Mouse (Mus musculus): Measurements from ENCODE around the gene Creb5.

Gene Creb5

DNA sequence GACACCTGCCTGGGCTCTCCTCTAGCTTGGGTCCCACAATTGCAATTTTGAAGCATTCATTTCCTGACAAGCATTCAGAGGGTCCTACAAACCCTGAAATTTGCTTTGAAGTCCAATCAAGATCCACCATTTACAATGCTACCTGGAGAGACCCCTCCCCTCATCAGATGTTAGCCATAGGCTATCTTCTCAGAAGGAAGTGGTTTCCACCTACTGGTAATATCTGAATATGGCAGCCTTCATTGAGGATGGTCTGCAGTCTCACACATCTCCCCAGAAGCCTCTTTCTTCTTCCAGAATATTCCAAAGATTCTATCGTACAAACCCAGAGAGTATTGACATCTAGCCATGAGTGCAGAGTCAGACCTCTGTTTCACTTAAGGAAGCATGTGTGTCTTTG lies 362.7 kb downstream of the Creb5 start:
- DNase-seq, result no peak

DNA sequence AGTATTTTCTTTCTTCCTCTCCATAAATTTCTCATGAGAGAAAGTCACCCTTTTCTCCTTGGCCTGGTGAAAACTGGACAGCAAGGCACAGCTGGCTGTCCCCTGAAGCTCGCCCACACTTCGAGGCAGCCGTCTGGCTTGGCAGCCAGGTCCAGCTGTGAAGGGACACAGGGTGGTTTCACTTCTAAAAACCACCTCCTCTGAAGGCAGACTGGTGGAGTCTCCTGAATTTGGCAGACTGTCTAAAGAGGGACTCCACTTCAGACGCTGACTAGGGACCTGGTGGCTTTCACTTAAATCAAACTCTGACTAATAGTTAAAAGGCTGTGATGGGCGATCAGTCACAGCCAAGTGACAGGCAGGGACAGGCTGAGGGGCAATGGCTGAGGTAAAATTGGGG lies 365.6 kb downstream of the Creb5 start:
- no peak for DNase-seq

DNA sequence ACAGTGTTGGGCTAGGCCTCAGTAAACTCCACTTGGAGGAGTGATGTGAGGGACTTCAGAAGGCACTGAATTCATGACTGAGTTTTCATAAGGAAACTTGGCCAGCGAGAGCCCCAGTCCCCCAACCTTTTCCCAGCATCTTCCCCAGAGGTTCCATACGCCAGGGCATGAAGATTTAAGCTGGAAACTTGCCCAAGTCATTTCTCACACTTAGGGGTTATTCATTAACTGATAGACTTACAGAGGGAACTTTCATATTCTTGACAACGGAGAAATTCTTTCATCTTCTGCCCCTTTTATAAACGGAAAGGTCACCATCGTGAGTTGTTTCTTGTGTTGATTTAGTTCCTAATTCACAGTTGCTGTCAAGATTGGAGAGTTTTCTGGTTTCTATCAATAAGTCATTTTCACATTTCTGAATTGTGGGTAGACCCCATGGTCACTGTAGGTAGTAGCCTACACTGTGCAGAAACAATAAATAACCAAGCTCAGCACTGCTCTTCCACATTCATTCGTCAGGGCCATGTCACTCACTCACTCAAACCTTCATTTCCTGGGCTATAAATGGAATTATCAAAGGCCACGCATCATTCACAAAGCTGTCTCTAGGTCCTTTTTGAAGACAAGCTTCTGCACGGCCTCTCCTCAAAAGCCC lies 366.8 kb downstream of the Creb5 start:
- no peak for DNase-seq

DNA sequence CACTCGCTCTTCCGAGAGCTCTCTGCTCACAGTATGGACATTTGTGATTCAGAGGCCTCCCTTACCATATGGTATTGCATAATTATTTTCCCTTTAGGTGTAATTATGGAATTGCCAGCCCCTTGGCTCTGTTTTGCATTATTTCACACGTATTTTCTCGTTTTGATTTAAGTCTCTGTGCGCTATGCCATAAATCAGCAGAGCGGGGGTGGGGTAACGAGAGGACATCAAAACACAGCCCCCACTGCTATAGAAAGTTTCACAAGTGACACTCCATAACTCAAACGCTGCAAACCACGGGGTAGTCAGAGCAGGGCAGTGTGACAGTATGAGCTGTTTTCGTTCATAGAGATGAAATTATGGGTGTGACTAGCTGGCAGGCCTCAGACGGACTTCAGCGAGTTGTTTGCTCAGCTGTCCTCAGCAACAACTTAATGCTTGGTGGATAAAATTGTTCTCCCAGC lies 367.3 kb downstream of the Creb5 start:
- DNase-seq, result no peak

DNA sequence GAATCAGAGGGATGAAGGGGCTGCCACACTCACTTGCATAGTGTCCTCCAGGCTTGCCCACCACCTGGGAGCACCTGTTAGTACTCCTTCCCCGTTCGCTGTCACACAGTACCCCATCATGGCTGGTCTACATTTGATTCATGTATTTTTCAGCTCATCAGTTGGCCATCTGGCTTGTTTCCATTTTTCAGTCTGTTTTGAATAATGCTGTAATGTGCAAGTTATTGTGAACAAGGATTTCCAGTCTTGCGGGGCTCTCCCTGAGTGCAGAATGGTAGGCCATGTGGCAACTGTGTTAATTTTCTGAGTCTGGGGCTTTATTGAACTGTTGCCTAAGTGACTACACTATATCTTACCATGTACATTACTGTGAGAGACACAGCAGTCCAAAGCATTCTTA lies 369.4 kb downstream of the Creb5 start:
- peak; percentile 34 for DNase-seq

DNA sequence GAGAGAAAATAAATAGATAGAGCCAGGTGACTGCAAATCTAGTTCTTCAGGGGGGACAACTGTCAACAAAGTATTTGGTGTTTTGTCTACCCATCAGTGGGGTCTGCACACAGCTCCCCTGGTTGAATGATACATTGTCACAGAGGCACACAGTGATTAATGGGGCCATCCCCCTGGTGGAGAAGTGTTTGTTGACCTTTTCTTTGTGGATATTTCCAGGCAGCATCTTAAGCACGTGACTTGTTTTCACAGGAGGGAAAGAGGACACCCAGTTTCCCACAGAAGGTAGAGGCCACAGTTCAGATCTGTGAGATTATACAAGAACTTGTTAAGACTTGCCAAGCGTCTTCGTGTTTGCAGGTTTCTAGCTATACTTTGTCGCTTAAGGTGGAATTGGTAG lies 370.4 kb downstream of the Creb5 start:
- no peak for DNase-seq

DNA sequence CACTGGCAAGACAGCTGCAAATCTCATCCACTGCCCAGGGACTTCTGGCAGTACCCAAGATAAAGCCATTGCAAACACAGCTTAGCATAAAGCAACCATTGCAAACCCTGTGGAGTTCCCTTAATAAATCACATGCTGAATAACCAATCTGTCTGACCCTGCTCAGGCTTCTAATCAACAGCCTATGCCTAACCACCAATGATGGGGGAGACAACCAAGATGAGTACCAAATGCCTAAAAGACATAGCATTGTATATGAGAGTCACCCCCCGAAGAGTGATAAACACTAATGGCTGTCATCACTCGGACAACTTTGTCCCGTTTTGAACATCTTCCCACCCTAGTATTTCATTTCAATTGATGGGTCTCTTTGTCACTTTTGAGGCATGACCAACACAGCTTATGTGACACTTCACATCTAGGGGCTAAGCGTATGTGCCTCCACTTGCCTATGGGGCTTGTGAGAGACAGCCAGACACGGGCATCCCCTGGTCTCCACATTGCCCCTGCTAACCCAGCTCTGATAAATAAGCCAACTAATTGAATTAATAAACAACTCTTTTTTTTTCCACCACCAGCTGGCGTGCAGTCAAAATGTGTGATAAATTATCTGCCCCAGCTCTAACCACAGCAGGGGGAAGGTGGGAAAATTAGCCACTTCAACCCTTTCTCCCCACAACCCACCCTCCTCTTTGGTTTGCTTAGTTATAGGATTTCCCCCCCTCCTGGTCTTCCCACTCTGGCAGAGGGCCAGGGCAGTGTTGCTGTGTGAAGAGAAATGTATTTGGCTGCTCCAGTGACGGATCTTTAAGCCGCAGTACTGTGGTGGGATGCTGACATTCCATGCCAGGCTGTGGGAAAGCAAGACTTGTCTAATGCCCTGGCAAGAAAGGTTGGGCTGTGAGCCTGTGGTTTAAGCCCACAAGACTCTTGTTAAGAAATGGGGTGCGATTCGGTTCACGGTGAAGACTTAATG lies 376.1 kb downstream of the Creb5 start:
- peak; percentile 42 for DNase-seq

DNA sequence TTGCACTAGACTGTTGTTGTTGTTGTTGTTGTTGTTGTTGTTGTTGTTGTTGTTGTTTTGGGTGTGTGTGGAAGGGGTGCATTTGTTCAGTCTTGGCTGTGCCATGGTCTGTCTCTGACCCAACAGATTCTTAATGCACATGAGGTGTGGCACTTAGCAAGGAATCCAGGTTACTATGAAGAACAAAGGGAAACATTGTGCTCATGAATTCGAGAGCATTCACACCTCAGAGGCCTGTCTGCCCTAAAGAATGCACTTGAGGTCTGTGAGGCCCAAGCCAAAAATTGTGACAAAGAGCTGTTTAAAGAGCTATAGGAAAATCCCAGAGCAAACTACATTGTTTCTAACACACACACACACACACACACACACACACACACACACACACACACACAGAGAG lies 377.7 kb downstream of the Creb5 start:
- peak; percentile 5 for DNase-seq

DNA sequence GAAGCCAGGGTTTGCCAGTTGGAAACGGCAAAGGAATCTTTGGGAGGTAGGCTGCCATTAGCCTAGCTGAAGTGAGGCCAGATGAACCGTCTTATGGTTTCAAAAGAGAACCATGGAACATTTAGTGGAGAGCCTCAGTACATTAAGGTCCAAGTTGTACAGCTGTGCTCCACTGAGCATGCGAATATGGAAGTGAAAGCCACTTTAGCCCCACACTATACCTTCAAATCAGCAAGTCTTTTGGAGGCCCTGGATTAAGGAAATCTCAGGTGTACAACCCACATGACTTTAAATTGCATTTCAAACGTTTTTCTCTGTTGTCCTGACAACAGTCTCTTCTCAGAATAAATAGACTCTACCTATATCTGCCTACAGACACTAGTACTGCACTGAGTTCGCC lies 379.4 kb downstream of the Creb5 start:
- DNase-seq, result no peak

DNA sequence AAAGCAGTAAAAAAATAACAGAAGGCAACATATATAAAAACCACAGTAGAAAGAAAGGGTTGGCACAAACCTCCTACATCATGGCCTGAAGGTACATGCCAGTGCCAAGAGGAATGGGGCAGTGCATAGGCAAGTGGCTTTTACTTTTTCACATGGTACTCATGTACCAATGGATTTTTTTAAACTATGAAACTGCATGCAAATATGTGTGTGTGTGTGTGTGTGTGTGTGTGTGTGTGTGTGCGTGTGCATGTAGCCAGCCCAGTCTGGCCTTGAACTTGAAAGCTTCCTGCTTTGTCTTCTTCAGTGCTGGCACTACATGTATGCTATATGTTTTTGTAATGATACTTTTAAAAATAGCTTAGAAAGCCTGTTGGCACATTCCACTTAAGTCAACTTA lies 391.2 kb downstream of the Creb5 start:
- DNase-seq, result no peak

DNA sequence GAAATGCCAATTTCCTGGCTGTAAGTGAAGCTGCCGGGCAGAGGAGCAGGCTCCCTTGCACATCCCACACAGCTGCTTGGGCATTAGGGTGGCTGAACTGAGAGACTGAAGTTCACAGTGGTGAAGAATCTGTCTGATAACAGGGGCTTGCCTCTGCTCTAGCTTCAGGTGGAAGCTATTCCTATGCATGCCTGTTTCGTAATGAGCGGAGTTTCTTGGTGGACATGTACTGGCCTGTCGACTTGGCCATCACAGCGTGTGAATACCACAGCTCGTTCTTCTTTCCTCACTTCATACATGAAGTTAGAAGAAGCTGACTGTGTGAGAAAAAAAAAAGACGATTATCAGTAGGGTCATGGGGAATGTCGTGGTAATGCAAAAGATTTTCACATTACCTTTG lies 393.0 kb downstream of the Creb5 start:
- no peak for DNase-seq

DNA sequence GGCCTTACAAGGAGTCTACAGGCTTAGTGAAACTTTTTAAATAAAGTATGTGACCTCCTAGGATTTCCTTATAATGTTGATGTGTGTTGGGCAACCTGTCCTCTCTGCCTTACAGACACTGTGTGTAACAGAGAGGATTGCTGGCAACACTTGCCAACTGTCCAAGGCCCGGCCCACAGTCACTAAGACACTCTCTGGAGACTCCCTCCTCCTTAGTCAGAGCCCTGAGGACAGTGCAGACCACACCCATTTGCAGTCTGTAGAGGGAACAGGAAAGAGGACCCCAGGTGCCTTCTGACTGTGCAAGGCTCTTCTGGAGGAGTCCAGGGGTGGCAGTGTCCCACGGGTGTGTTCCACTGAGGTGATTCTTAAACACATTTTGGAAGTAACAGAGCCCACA lies 397.3 kb downstream of the Creb5 start:
- DNase-seq, result no peak

DNA sequence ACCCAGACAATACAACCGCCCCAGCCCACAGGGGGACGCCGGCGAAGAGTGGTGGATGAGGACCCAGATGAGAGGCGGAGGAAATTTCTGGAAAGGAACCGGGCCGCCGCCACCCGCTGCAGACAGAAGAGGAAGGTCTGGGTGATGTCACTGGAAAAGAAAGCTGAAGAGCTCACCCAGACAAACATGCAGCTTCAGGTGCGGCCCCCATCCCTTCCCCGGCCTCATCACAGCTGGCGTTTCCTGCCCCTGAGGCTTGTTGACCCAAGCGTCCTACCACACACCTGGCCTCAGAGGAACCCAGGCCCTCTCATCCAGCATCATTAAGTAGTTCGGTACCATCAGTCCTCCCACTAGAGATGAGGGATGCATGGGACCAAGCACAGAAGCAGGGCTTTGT lies 398.3 kb downstream of the Creb5 start:
- no peak for DNase-seq

DNA sequence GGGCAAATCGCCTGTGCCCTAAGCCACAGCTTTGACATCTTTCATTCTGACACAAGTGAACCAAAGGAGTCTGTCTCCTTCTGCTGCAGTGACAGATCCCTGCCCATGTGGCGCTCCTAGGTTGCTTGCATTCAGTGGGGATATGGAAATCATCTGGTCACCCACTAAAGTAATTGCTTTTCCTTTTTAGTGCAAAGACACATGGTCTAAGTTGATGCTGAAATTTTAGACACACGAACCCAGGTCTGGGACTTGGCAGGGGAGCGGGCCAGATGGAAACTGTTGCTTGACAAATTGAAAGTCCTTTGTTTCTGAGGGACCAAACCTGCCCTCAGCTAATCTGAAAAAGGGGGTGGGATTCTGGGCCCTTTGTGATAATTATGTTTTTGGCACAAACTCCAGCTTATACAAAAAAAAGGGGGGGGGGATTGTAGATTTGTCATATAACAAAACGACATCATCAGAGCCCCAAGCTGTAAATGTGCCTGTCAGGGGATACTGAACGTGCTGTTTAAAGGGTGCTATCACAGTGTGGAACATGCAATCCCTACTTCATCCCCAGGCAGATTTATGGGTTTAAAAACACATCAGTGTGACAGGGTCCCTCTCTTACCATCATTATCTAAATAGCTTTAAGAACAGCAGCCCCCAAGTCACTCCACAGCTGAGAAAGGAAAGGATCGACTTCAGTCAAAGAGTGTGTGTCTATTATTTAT lies 401.9 kb downstream of the Creb5 start:
- DNase-seq, result no peak

DNA sequence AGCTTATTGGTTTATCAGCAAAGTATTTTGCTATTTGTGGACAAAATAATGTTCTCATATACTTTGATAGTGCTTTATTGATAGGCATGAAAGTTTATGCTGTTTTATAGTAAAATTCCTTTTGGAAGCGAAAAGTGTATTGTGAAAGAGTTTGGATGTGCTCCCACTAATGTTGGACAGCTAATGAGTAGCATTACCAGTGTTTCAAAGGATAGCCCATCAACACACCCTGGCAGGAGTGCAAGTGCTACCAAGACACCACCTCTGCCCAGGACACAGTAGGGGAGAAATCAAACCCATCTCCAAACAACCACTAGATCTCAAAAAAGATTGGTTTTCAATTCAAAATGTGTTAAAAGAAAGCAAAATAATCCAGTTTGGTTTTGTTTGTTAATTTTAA lies 403.9 kb downstream of the Creb5 start:
- DNase-seq, result no peak

DNA sequence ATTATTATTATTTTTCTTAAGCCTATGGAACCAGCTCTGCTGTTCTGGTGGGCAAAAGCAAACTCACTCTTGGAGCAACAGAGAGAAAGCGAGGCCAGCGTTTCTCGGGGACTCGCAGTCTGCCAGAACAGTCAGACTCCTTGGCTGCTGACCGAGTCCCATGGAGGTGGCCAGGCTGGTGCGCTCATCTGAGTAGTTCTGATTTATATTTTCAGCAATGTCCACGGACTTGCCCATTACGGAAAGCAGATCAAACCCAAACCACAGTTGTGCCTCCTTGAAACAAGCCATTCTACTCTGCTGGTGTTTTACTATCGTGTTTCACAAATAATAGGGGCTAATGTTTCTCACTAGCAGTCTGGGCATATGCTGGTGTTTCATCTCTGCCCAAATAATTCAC lies 408.1 kb downstream of the Creb5 start:
- DNase-seq, result no peak

DNA sequence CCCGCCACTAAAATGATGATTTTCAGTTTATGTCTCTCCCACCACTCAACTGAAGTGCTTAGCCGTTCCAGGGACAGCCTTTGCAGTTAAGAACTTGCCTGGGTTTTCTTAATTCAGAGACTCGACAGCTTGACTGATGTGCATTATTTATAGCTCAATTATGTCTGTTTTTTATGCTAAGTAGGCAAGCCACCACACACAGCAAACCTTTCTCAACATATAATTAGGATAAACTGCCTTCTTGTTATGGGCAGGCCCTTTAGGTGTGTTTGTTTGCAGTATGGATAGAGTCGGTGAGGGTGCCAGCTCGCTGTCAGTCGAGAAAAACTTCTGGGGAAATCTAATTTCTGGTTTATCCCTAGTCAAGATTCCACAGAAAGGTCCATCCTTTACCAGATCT lies 409.4 kb downstream of the Creb5 start:
- no peak for DNase-seq

DNA sequence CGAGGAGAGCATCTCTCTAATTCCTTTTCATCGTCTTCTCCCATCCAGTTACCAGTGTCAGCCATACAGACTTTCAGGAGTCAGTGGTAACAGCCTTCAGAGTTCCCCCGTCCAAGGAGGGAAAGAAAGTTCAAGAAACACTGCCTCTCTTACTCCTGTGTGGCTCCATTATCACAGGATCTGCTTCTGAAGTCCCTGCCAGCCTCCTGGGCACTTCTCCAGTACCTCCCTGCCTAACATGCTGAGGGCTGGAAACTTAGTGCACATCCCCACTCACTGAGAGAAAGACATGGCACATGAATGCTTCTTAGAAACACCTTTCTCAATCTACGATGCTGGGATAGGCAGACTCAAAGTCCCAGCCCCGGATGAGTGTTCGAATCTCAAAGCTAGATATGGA lies 409.9 kb downstream of the Creb5 start:
- no peak for DNase-seq

DNA sequence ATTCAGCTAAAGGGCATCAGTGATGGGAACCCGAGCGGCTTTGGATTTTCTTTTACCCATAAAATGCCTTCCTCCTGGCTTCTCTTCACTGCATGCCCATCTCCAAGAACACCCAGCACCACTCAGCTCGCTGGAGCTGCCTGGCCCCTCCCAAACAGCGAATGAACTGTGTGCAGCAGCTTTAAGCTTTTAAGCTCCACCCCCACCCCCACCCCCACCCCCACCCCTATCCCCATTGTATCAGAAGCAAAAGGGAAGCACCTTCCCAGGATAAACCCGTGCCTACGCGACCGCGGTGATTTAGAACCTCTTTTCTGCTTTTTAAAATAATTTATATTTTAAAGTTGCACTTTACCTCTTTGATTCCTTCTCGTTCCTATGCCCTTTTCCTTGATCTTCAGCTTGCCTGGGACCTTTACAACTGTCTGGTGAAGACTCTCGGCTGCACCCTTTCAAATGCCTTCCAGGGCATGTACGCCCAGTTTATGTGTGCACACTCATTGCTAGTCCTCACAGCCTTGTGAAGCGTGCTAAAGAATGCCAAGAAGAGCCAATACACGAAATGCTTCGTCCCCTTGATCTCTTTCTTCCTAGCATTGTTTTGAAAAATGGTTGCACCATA lies 411.2 kb downstream of the Creb5 start:
- no peak for DNase-seq

DNA sequence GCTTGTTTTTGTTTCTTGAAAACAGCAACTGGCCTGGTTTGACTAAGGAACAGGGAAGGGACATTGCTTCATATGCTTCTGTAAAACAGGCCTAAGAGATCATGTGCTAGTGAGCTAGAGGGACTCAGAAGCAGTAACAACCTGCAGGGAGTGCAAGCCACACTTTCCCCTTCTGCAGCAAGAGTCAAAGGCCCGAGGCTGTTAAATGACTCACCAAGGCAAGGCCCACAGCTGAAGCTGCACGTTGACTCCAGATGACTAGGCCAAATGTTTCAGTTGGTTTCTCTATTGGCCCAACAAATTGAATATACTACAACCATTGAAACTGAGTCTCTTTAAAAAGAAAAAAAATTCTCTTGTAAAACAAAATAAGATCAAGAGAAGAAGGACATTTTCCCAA lies 417.4 kb downstream of the Creb5 start:
- peak; percentile 3 for DNase-seq

DNA sequence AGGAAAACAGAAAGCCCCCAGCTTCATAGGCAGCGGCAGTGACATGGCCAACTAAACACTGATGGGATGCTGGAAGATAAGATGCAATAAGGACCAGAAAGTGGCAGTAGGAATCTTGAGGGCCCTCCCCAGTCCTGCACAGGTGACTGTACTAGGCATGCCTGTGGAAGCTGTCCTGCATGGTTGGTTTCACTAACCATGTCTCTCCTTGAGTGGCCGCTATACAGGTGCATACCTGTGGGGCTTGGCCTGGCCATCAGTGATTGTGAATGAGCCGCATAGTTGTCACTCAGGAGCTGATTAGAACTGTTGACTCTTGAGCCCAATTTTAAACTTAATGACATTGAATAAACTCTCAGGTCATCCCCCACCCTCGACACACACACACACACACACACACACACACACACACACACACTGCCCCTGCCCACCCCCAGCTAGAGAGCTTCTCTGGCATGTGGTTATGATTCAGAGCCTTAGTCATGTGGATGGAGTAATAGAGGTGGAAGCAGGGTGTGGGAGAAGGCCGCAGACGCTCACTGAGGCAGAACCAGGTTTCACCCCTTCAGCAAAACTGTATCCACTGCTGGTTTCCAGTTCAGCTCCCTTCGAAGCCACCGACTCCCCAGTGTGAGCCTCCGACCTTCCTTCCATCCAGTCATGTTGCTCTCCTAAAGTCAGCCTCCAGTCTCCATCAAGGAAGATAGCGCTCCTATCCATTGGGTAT lies 419.7 kb downstream of the Creb5 start:
- no peak for DNase-seq

DNA sequence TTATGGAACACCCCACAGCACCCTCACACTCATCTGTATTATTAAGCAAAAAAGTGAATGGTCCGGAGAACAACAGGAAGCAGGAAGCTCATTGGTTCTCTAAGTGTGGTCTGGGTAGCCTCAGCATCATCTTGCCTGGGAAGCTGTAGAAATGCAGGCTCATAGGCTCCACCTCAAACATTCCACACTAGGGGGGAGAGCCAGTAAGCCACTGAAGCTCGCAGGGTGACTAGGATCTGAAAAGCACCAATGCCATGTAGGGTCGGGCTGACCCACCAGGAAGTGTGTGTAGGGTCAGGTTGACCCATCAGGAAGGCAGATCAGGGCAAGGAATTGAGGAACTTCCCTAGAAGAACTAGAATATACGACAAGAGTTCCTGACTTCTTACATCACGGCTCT lies 420.7 kb downstream of the Creb5 start:
- no peak for DNase-seq

Measured in lung, postnatal 10 days (tissue).